Mouse (Mus musculus): Measurements from ENCODE around the gene Zfp503.

Gene Zfp503

DNA sequence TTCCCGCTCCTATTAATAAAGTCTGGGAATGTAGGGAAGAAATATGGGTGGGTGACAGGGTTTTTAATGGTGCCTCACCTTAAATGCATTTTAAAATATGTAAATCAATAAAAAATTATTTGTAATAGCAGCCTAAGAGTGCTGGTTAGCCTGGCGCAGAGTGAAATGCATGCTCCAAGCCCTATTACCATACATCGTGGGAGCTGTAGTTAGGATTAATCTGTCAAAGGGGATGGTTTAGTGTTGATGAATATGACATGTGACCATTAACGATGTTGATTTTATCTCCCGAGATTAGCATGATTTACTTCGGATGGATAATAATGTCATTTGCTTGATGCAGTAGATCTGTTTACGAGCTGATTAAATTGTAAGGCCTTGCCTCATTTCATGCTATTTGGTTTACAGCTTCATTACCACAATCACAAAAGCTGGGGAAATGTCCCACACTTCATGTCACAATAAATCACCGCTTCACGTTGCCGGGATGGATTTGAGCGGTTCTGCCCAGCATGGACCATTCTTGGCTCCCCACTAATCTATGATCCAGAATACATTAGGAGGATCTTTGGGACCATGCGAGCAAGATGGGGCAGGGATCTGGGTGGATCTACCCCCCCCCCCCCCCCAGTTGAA is 21.9 kb downstream of the Zfp503 start:
- DNase-seq: no peak

DNA sequence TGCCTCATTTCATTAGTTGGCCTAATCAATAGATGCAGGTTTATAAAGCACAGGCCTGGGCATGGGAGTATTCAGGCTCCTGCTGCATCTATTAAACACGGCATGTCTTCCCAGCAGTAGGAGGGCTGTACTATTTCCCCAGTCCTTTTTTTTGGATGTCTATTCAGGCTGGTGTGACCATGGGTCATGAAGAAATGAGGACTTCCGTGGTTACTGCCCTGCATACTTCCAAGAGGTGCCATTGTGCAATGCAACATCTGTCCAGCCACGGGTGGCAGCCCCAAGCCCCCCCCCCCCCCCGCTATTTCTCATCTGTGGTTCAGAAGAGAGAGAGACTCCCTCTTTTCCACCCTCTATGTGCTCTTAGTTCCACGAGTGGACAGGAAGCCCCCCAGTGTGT is 23.1 kb downstream of the Zfp503 start:
- DNase-seq: no peak

DNA sequence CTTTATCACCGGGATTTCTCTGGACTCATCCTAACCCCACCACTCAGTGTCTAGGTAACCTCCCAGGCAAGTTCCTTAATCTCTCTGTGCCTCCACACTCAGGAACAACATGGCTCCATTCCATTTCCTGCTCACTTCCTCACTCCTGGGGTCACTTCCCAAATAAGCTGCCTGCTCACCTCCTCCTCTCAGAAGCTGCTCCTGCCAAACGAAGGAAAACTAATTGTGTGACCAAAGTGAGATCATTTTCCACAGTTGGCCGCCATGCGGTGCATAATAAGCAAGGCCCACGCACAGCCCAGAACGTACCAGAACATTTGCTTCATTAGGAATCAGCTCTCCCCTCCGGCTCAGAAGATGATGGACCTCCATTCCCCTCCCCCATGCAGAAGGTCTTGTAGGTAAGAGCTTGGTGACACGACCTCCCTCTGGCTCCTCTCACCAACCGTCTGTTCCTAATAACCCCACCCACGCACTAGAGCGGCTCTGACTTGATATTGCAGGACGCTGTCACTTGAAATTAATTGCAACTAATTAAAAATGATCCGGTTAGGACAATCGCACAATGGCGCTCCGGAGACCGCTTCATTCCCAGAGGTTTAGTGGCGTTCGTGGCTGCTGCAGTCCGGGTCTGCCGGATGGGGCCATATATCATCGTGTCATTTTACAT is 26.9 kb downstream of the Zfp503 start:
- DNase-seq: no peak

DNA sequence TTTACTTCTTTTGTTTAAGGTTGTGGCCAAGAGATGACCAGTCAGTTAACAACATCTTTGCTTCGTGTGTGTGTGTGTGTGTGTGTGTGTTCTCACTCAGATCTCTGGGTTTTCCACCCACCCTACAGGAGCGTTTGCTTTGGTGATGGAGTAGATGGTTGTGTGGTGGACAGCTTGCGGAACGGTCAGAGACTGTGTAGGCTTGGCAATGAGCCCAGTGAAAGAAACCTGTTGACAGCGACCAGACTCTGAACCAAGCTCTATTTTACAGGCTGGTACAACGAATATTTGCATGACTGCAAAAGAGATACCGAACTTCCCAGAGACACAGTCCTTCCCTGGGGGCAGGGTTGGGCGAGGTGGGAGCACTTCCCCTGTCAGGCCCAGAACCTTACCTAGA is 30.2 kb downstream of the Zfp503 start:
- peak; percentile 52 to 63 for DNase-seq

DNA sequence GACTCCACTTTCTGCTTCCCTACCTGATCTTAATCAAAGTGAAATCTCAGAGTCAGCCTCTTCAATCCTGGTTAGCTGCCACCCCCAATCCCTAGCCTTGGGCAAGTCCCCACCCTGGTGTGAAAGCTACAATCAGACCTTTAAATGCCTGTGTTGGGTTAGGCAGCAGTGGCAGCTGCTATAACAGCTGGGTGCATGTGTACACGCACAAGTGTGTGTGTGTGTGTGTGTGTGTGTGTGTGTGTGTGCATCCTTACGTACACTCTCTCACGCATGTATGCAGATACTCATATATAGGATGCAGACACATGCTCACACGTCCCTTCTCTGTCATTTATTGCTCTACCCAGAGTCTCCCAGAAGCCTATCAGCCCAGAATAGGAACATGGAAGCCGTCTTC is 30.8 kb downstream of the Zfp503 start:
- DNase-seq: no peak

DNA sequence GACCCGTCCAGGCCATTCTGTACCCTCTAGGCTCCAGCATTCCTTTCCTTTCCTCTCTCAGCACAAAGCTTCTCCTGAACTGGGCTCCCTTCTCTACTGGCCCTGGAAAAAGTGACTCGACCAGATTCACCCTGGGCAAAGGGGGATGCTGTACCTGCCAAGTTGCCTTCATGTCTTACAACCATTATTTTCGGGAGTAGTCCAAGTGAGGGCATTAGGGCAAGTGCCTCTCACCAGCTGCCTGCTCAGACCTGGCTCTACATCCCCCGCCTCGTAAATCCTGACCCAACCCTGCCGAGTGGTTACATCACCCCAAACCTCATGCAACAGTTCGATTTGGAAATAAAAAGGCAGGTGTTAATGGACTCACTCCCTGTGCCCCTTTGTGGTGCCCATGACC is 36.9 kb downstream of the Zfp503 start:
- DNase-seq: no peak

DNA sequence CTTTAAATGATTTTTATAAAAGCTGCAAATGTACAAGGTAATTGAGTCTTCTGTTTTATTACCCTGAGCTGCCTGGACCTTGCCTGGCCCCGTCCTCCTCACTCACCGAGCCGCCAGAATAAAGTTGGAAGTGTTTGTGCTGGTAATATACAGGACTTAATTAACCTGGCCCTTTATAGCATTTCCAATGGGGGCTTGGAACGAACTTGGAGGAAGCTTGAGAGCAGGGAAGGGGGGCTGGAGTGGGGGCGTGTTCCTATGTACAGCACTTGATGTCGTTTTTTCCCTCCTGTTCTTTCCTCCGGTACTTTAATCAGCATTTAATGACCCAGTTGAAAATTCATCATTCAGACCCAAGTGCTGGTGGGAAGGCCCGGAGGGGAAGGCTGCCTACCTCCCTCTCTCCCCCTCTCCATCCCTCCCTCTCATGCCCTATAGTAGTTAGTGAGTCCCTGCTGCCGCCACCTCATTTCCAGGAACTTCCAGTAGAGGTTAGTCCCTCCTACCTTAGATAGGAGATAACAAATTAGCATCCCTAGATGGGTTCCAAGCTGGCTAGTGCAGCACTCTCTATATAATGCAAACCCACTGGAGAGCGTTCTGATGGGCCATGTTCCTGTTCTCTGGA is 37.4 kb downstream of the Zfp503 start:
- no peak for DNase-seq

DNA sequence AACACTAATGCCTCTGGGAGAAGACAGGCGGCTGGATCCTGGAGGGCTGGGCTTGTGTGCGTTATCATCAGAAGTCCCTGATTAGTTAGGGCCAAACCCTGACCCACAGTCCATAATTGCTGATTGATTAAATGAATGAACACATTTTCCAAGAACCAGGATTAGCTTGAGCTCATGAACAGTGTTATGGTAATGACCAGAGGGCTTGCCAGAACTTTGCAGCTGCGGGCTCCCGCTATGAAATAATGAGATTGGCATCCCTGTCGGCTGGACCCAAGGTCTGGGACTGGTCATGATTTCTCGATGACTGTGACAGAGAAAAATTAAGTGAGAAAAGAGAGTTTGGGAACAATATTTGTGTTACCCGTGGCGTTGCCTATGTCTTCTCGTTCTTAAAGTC is 44.5 kb downstream of the Zfp503 start:
- DNase-seq: no peak

DNA sequence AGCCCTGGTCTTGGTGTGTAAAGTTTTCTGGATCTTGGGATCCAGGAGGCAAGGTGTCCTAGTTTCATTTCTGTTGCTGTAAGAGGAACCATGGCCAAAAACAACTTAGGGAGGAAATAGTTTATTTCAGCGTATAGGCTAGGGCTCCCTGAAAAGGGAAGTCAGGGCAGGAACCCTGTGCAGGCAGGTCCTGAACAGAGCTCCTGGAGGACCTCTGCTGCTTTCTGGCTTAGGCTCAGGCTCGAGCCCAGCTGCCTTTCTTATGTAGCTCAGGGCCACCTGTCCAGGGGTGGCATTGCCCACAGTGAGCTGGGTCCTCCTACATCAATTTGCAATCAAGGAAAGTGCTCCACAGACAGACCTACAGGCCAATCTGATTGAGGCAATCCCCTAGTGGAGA is 47.8 kb downstream of the Zfp503 start:
- DNase-seq: no peak

DNA sequence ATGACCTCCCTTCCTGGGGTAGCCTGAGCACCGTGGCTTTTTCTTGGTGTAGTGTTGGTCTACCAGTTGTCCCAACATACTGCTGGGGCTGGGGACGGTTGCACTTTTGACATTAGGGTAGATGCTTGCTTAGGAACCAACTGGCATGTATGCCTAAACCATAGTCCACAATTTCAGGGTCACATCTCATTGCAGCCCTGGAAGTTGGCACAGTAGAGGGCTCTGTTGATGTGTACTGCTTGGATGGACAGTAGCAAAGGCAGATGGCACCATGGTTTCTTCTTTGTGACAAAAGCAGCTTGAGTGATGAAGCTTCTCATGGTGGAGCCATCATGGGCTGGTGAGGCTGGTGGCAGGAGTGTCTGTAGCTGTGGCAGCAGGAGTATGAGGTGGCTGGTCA is 52.3 kb downstream of the Zfp503 start:
- no peak for DNase-seq

DNA sequence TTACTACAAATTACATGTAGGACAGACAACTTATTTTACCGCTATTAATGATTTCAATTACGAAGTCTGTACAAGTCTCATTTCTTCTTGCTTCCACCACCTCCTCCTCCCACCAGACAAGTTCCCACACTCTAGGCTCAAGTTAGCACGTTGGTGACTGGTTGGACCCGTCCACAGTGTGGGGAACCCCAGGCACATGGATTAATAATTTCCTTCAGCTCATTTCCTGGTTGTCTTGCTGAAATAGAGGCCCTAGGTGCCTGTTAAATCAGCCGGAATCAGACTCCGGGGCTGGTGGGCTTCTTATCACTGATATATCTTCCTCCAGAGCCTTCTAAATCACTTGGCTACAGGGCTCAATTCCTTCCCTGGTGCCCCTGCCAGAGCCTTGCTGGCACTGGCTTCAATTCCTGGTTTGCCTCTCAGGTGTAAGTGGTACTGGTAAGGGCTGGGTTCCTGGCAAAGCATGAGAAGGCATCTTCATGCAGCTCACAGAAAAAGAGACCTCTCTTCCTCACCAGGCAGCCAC is 53.2 kb downstream of the Zfp503 start:
- DNase-seq: no peak

Data from cerebellum, postnatal 36 days (tissue).